Mouse (Mus musculus) adrenal gland, adult 18-20 months (tissue): ENCODE results near the gene Ceacam10. TPM values are rescaled to one million over a fixed set of nuclear protein-coding genes. Genes with fewer than 3 reads are reported as not detected.

ENCODE experiments used
- total RNA-seq, 2 experiments: library from RNA; stranded (reverse); gene quantifications; 1 replicate in 1 of 2; 2 replicates in 1 of 2; pipeline ENCODE4 v1.2.3; 2021

Gene Ceacam10
- total RNA-seq, 2 experiments from 2014 or later, result not detected

Other genes with a start within 250 kb of the Ceacam10 start
- gene Irgq, start 246.5 kb upstream of the Ceacam10 start, total RNA-seq, result 10 to 100 TPM; 21.0 to 24.1 TPM
- not detected for gene Pinlyp, start 231.1 kb upstream of the Ceacam10 start, total RNA-seq
- 10 to 100 TPM; 35.9 to 37.1 TPM for gene Xrcc1, start 230.9 kb upstream of the Ceacam10 start, total RNA-seq
- 10 to 100 TPM; 28.9 to 40.3 TPM for gene Ethe1, start 189.7 kb upstream of the Ceacam10 start, total RNA-seq
- gene Zfp575, start 189.6 kb upstream of the Ceacam10 start, total RNA-seq, result under 1 TPM; 0.32 to 0.46 TPM
- 1 to 10 TPM; 3.8 to 5.2 TPM for gene Phldb3, start 166.4 kb upstream of the Ceacam10 start, total RNA-seq
- gene Lypd3, start 140.7 kb upstream of the Ceacam10 start, total RNA-seq, result under 1 TPM in 1 of 2 experiments, not detected in 1; 0.50 TPM
- gene Tex101, start 100.5 kb upstream of the Ceacam10 start, total RNA-seq, result not detected
- not detected for gene BC049730, start 68.0 kb upstream of the Ceacam10 start, total RNA-seq
- not detected for gene Gm4763, start 50.3 kb upstream of the Ceacam10 start, total RNA-seq
- gene Cd177, start 16.9 kb upstream of the Ceacam10 start, total RNA-seq, result under 1 TPM in 1 of 2 experiments, not detected in 1; 0.19 TPM
- not detected for gene Gm9844, start 85.0 kb downstream of the Ceacam10 start, total RNA-seq
- gene Lypd4, start 92.7 kb downstream of the Ceacam10 start, total RNA-seq, result not detected
- not detected for gene Dmrtc2, start 92.9 kb downstream of the Ceacam10 start, total RNA-seq
- 100 to 1,000 TPM; 871 to 959 TPM for gene Rps19, start 107.2 kb downstream of the Ceacam10 start, total RNA-seq
- gene Cd79a, start 120.2 kb downstream of the Ceacam10 start, total RNA-seq, result 1 to 10 TPM in 1 of 2 experiments, under 1 TPM in 1; 0.74 to 1.0 TPM
- gene Arhgef1, start 125.7 kb downstream of the Ceacam10 start, total RNA-seq, result 10 to 100 TPM; 83.2 to 85.5 TPM
- gene Gm4881, start 167.3 kb downstream of the Ceacam10 start, total RNA-seq, result not detected
- gene Rabac1, start 195.5 kb downstream of the Ceacam10 start, total RNA-seq, result 100 to 1,000 TPM; 343 to 378 TPM
- 100 to 1,000 TPM in 1 of 2 experiments, 10 to 100 TPM in 1; 30.2 to 121 TPM for gene Atp1a3, start 228.8 kb downstream of the Ceacam10 start, total RNA-seq